Mouse (Mus musculus): ENCODE measurements around the gene Rad51b.

- TF ChIP-seq CTCF (IDR thresholded peaks at IDR 0.05; ENCODE audit: low read depth, low read length), result no peak
- TF ChIP-seq GATA1 (IDR thresholded peaks at IDR 0.05; ENCODE audit: borderline replicate concordance, low read length), result no peak
- TF ChIP-seq GATA2 (IDR thresholded peaks at IDR 0.05; ENCODE audit: borderline replicate concordance, low read depth, low read length), result no peak
- no peak for TF ChIP-seq TAL1 (conservative IDR thresholded peaks at IDR 0.05; ENCODE audit: low read depth, low read length)
- no peak for TF ChIP-seq POLR2AphosphoS5 (IDR thresholded peaks at IDR 0.05; ENCODE audit: insufficient replicate concordance, low read depth, low read length)
Measured at GRCm38 (mm10) chr12:79705501-79706266, 408.6 kb downstream of the Rad51b start.
